Mouse (Mus musculus) CH12.LX (cell line): ENCODE results near the gene Smarcd1.

Source experiments
- CTCF ChIP-seq, 2 experiments: IDR thresholded peaks in 1 of 2; conservative IDR thresholded peaks in 1 of 2; 2 replicates each; pipeline ENCODE4 v1.5.1; 2011 to 2012; ENCODE audit warnings: low read depth in 2 of 2, low read length in 2 of 2, improper control_type of control experiment in 1 of 2, inconsistent platforms in 1 of 2, mild to moderate bottlenecking in 1 of 2, moderate library complexity in 1 of 2
- E2F4 ChIP-seq: IDR thresholded peaks from 2 replicates; pipeline ENCODE4 v1.6.1; 2011; ENCODE audit warnings: low read depth, low read length, improper control_type of control experiment; ENCODE audit not compliant: insufficient replicate concordance
- EP300 ChIP-seq: IDR thresholded peaks from 2 replicates; pipeline ENCODE4 v1.6.1; 2011; ENCODE audit warnings: low read length, improper control_type of control experiment
- MAX ChIP-seq: IDR thresholded peaks from 2 replicates; pipeline ENCODE4 v1.6.1; 2011; ENCODE audit warnings: low read length, improper control_type of control experiment
- POLR2A ChIP-seq: IDR thresholded peaks from 2 replicates; pipeline ENCODE4 v1.6.1; 2011; ENCODE audit warnings: low read depth, mild to moderate bottlenecking, improper control_type of control experiment, low read length
- SIN3A ChIP-seq: IDR thresholded peaks from 2 replicates; pipeline ENCODE4 v1.6.1; 2012; ENCODE audit warnings: low read length, improper control_type of control experiment, inconsistent platforms
- TCF12 ChIP-seq: IDR thresholded peaks from 2 replicates; pipeline ENCODE4 v1.6.1; 2014; ENCODE audit warnings: low read depth, mild to moderate bottlenecking, inconsistent platforms, low read length, improper control_type of control experiment
- ZC3H11A ChIP-seq: IDR thresholded peaks from 2 replicates; pipeline ENCODE4 v1.6.1; 2012; ENCODE audit warnings: low read depth, mild to moderate bottlenecking, inconsistent platforms, low read length, improper control_type of control experiment

GRCm38 (mm10) chr15:99682880-99683279 is 19.0 kb upstream of the Smarcd1 start:
- TF ChIP-seq MAX (no peak), SIN3A (no peak), POLR2A (no peak), E2F4 (no peak), EP300 (no peak), ZC3H11A (no peak), CTCF (conservative IDR thresholded peaks at IDR 0.05 in 1 of 2, IDR thresholded peaks at IDR 0.05 in 1 of 2; ENCODE audit: low read depth in 2 of 2, low read length in 2 of 2) (peak; percentile 42 to 50), TCF12 (no peak)
